Mouse (Mus musculus) kidney, postnatal 0 days (tissue): ENCODE measurements around the gene Satb2. TPM values are rescaled to one million over a fixed set of nuclear protein-coding genes. Genes with fewer than 3 reads are reported as not detected.

Source experiments
- ATAC-seq: fragments of 200-750 bp; cut with Nextera tagmentation; replicated peaks from 2 replicates; pipeline ENCODE4 v1.8.0; 2017; ENCODE audit warnings: low read depth, moderate number of reproducible peaks, moderate TSS enrichment, moderate library complexity; ENCODE audit not compliant: low FRiP score
- DNase-seq: peaks from one replicate; pipeline ENCODE4 v3.0.0-alpha.2; 2016; ENCODE audit warnings: low spot score
- H3K27ac ChIP-seq: fragments of 300-500 bp; sonication (generic); 2 replicates; pipeline ENCODE4 v1.5.1; 2014; ENCODE audit warnings: mild to moderate bottlenecking
- H3K27me3 ChIP-seq: fragments of 300-500 bp; sonication (generic); 2 replicates; pipeline ENCODE4 v1.6.1; 2014; ENCODE audit warnings: low read length, mixed read lengths; ENCODE audit not compliant: insufficient read depth
- H3K36me3 ChIP-seq: fragments of 300-500 bp; sonication (generic); 2 replicates; pipeline ENCODE4 v1.6.1; 2014; ENCODE audit warnings: low read length, mixed read lengths; ENCODE audit not compliant: insufficient read depth
- H3K4me1 ChIP-seq: fragments of 300-500 bp; sonication (generic); replicated peaks from 2 replicates; pipeline ENCODE4 v1.6.1; 2014; ENCODE audit warnings: antibody characterized with exemption, low read length, mixed read lengths; ENCODE audit not compliant: insufficient read depth
- H3K4me2 ChIP-seq: fragments of 300-500 bp; sonication (generic); 2 replicates; pipeline ENCODE4 v1.6.1; 2014; ENCODE audit warnings: mild to moderate bottlenecking, low read length, moderate library complexity, mixed read lengths
- H3K4me3 ChIP-seq: fragments of 300-500 bp; sonication (generic); replicated peaks from 2 replicates; pipeline ENCODE4 v1.5.1; 2014; ENCODE audit warnings: low read depth, low read length
- H3K9ac ChIP-seq: fragments of 300-500 bp; sonication (generic); 2 replicates; pipeline ENCODE4 v1.6.1; 2014; ENCODE audit warnings: low read depth, low read length
- H3K9me3 ChIP-seq: fragments of 300-500 bp; sonication (generic); replicated peaks from 2 replicates; pipeline ENCODE4 v1.6.1; 2016; ENCODE audit warnings: low read length, inconsistent platforms, mixed read lengths
- CTCF ChIP-seq: IDR thresholded peaks from 2 replicates; pipeline ENCODE4 v1.5.1; 2016; ENCODE audit warnings: antibody characterized with exemption, low read depth, mild to moderate bottlenecking, moderate library complexity
- WGBS: fragments of 180-500 bp; shearing (Covaris S2); extraction: QIAGEN DNeasy Blood & Tissue Kit; methylation state at CpG from one replicate; pipeline ENCODE4 v1.1.7; 2014; 5-methylcytosine and 5-hydroxymethylcytosine counted together
- polyA plus RNA-seq: library from polyadenylated mRNA; unstranded; fragments of >200 nt; fragmentation: Nextera tagmentation; extraction: Ambion mirVana; gene quantifications from 2 replicates; pipeline ENCODE4 v1.2.1, GENCODE M21; 2015

Satb2 gene
- polyA plus RNA-seq, 1 experiment from 2014 or later, result 2.8 TPM

- Histone ChIP-seq H3K4me1 (no peaks in the 10 kb centered on the region), H3K4me3 (no peak overlapping the region), H3K9ac (no peak overlapping the region), H3K27ac (no peak overlapping the region), H3K9me3 (no peaks in the 10 kb centered on the region), H3K27me3 (no peaks in the 10 kb centered on the region), H3K4me2 (no peak overlapping the region), H3K36me3 (no peaks in the 10 kb centered on the region)
- DNase-seq, result no peak
- WGBS, result 81% methylated on average over 6 of the region's 6 CpGs
- TF ChIP-seq CTCF, result no peak
- no peak for ATAC-seq
These were observed 144.2 kb downstream of the Satb2 start for GRCm38 (mm10) chr1:56833984-56834900.

- Histone ChIP-seq H3K36me3 (no peaks in the 10 kb centered on the region), H3K4me2 (no peak overlapping the region), H3K27ac (no peak overlapping the region), H3K4me1 (no peaks in the 10 kb centered on the region), H3K9ac (no peak overlapping the region), H3K27me3 (no peaks in the 10 kb centered on the region), H3K4me3 (no peak overlapping the region), H3K9me3 (no peaks in the 10 kb centered on the region)
- no peak for ATAC-seq
- peak; percentile 50 for DNase-seq
- 23% methylated on average over 6 of the region's 6 CpGs for WGBS
- no peak for TF ChIP-seq CTCF
These were observed 145.1 kb downstream of the Satb2 start for GRCm38 (mm10) chr1:56833307-56833706.

- no peak overlapping the region for H3K4me3 ChIP-seq
- no peaks in the 10 kb centered on the region for H3K27me3 ChIP-seq
- H3K9ac ChIP-seq, result no peak overlapping the region
- no peaks in the 10 kb centered on the region for H3K4me1 ChIP-seq
- TF ChIP-seq CTCF, result no peak
- no peak for ATAC-seq
- no peaks in the 10 kb centered on the region for H3K9me3 ChIP-seq
- no peak for DNase-seq
- H3K4me2 ChIP-seq, result no peak overlapping the region
- no peak overlapping the region for H3K27ac ChIP-seq
- H3K36me3 ChIP-seq, result no peaks in the 10 kb centered on the region
- 67% methylated on average over 8 of the region's 8 CpGs for WGBS
These were observed 145.7 kb downstream of the Satb2 start for GRCm38 (mm10) chr1:56832738-56833137.

GRCm38 (mm10) chr1:56822735-56823134, 155.7 kb downstream of the Satb2 start:
- ATAC-seq, result no peak
- TF ChIP-seq CTCF, result no peak
- DNase-seq, result no peak
- no peak overlapping the region for H3K4me3 ChIP-seq
- WGBS, result 89% methylated on average over 5 of the region's 5 CpGs
- no peaks in the 10 kb centered on the region for H3K4me1 ChIP-seq
- H3K4me2 ChIP-seq, result no peak overlapping the region
- H3K9ac ChIP-seq, result no peak overlapping the region
- no peak overlapping the region for H3K27ac ChIP-seq
- H3K27me3 ChIP-seq, result no peaks in the 10 kb centered on the region
- H3K36me3 ChIP-seq, result no peaks in the 10 kb centered on the region
- H3K9me3 ChIP-seq, result no peaks in the 10 kb centered on the region

GRCm38 (mm10) chr1:56822025-56822424, 156.4 kb downstream of the Satb2 start:
- H3K4me2 ChIP-seq, result no peak overlapping the region
- no peaks in the 10 kb centered on the region for H3K9me3 ChIP-seq
- H3K9ac ChIP-seq, result no peak overlapping the region
- H3K36me3 ChIP-seq, result no peaks in the 10 kb centered on the region
- no peaks in the 10 kb centered on the region for H3K27me3 ChIP-seq
- no peak overlapping the region for H3K27ac ChIP-seq
- WGBS, result 72% methylated on average over 3 of the region's 3 CpGs
- DNase-seq (no peak), ATAC-seq (no peak)
- H3K4me1 ChIP-seq, result no peaks in the 10 kb centered on the region
- no peak overlapping the region for H3K4me3 ChIP-seq
- TF ChIP-seq CTCF, result no peak

GRCm38 (mm10) chr1:56813506-56813905, 164.9 kb downstream of the Satb2 start:
- no peaks in the 10 kb centered on the region for H3K36me3 ChIP-seq
- no peak overlapping the region for H3K9ac ChIP-seq
- H3K9me3 ChIP-seq, result no peaks in the 10 kb centered on the region
- H3K4me1 ChIP-seq, result no peaks in the 10 kb centered on the region
- ATAC-seq (no peak), DNase-seq (no peak)
- H3K4me3 ChIP-seq, result no peak overlapping the region
- H3K27me3 ChIP-seq, result no peaks in the 10 kb centered on the region
- no peak for TF ChIP-seq CTCF
- H3K27ac ChIP-seq, result no peak overlapping the region
- H3K4me2 ChIP-seq, result no peak overlapping the region

- WGBS, result 75% methylated on average over 4 of the region's 4 CpGs
- DNase-seq (no peak), ATAC-seq (no peak)
- Histone ChIP-seq H3K9ac (no peak overlapping the region), H3K4me1 (no peaks in the 10 kb centered on the region), H3K9me3 (no peaks in the 10 kb centered on the region), H3K36me3 (no peaks in the 10 kb centered on the region), H3K27ac (no peak overlapping the region), H3K27me3 (no peaks in the 10 kb centered on the region), H3K4me3 (no peak overlapping the region), H3K4me2 (no peak overlapping the region)
- no peak for TF ChIP-seq CTCF
These were observed 165.5 kb downstream of the Satb2 start for GRCm38 (mm10) chr1:56812961-56813360.
